Mouse (Mus musculus): Measurements from ENCODE around the gene Gas2l1. TPM values are rescaled to one million over a fixed set of nuclear protein-coding genes. Genes with fewer than 3 reads are reported as not detected.

The Gas2l1 gene
- total RNA-seq, 2 experiments from 2014 or later = 12.9 to 15.5 TPM

Small RNAs within 50 kb of the gene (microRNA-seq; reads per million reads assigned to microRNA genes)
- 0 to 0.25 reads per million in 2 experiments for gene Gm47296

Other genes starting within 250 kb of the Gas2l1 start
- gene Nf2, start 215.8 kb downstream of the Gas2l1 start, total RNA-seq (2021) = 10 to 100 TPM; 46.2 TPM
- 1 to 10 TPM; 1.7 to 2.7 TPM for gene Nipsnap1, start 191.4 kb downstream of the Gas2l1 start, total RNA-seq (2021)
- 10 to 100 TPM; 14.9 to 17.7 TPM for gene Thoc5, start 170.0 kb downstream of the Gas2l1 start, total RNA-seq (2021)
- gene Nefh, start 117.3 kb downstream of the Gas2l1 start, total RNA-seq (2021) = under 1 TPM; 0.05 to 0.23 TPM
- gene Ap1b1, start 78.5 kb downstream of the Gas2l1 start, total RNA-seq (2021) = 10 to 100 TPM; 40.5 to 49.5 TPM
- under 1 TPM; 0.42 to 0.56 TPM for gene Rasl10a, start 7.2 kb downstream of the Gas2l1 start, total RNA-seq (2021)
- 10 to 100 TPM; 21.5 to 24.8 TPM for gene Rhbdd3, start 33.6 kb upstream of the Gas2l1 start, total RNA-seq (2021)
- 100 to 1,000 TPM; 141 to 189 TPM for gene Ewsr1, start 33.9 kb upstream of the Gas2l1 start, total RNA-seq (2021)
- gene Emid1, start 86.9 kb upstream of the Gas2l1 start, total RNA-seq (2021) = 10 to 100 TPM; 15.2 to 16.3 TPM
- 10 to 100 TPM; 69.3 to 74.4 TPM for gene Kremen1, start 196.2 kb upstream of the Gas2l1 start, total RNA-seq (2021)

All from gastrocnemius, postnatal 10 days (tissue).